Mouse (Mus musculus) midbrain, embryonic 16.5 days (tissue): ENCODE data around the gene Selenok. TPM values are rescaled to one million over a fixed set of nuclear protein-coding genes. Genes with fewer than 3 reads are reported as not detected.

ENCODE experiments used
- ATAC-seq: fragments of 200-750 bp; cut with Nextera tagmentation; 2 replicates; pipeline ENCODE4 v1.8.0; 2017; ENCODE audit warnings: moderate TSS enrichment
- H3K27ac ChIP-seq: fragments of 300-500 bp; sonication (generic); 2 replicates; pipeline ENCODE4 v1.5.1; 2014; ENCODE audit warnings: mild to moderate bottlenecking, low read length, mixed read lengths
- H3K27me3 ChIP-seq: fragments of 300-500 bp; sonication (generic); 2 replicates; pipeline ENCODE4 v1.6.1; 2014; ENCODE audit warnings: low read depth, low read length, mixed read lengths; ENCODE audit not compliant: control insufficient read depth, insufficient read depth
- H3K36me3 ChIP-seq: fragments of 300-500 bp; sonication (generic); 2 replicates; pipeline ENCODE4 v1.6.1; 2014; ENCODE audit warnings: mild to moderate bottlenecking, low read length, moderate library complexity, mixed read lengths; ENCODE audit not compliant: control insufficient read depth, insufficient read depth
- H3K4me1 ChIP-seq: fragments of 300-500 bp; sonication (generic); 2 replicates; pipeline ENCODE4 v1.6.1; 2014; ENCODE audit warnings: mild to moderate bottlenecking, low read length, mixed read lengths; ENCODE audit not compliant: control insufficient read depth, insufficient read depth
- H3K4me2 ChIP-seq: fragments of 300-500 bp; sonication (generic); 2 replicates; pipeline ENCODE4 v1.6.1; 2014; ENCODE audit warnings: mild to moderate bottlenecking, low read length, mixed read lengths
- H3K4me3 ChIP-seq: fragments of 300-500 bp; sonication (generic); 2 replicates; pipeline ENCODE4 v1.5.1; 2014; ENCODE audit warnings: low read depth, mild to moderate bottlenecking, low read length, moderate library complexity, mixed read lengths
- H3K9ac ChIP-seq: fragments of 300-500 bp; sonication (generic); 2 replicates; pipeline ENCODE4 v1.6.1; 2014; ENCODE audit warnings: low read depth, low read length, mixed read lengths
- H3K9me3 ChIP-seq: fragments of 300-500 bp; sonication (generic); replicated peaks from 2 replicates; pipeline ENCODE4 v1.6.1; 2014; ENCODE audit warnings: mild to moderate bottlenecking, low read length, mixed read lengths; ENCODE audit not compliant: control insufficient read depth, poor library complexity, severe bottlenecking
- WGBS: fragments of 180-500 bp; shearing (Covaris S2); extraction: QIAGEN DNeasy Blood & Tissue Kit; methylation state at CpG from one replicate; pipeline ENCODE4 v1.1.7; 2014; 5-methylcytosine and 5-hydroxymethylcytosine counted together
- microRNA-seq: library from miRNA; unstranded; fragments of <30 nt; microRNA quantifications from one replicate; pipeline ENCODE4, GENCODE M21; 2017
- polyA plus RNA-seq: library from polyadenylated mRNA; unstranded; fragments of >200 nt; fragmentation: Nextera tagmentation; extraction: Ambion mirVana; gene quantifications from 2 replicates; pipeline ENCODE4 v1.2.1, GENCODE M21; 2015

Gene Selenok
- polyA plus RNA-seq, 1 experiment from 2014 or later: 410 TPM

- Histone ChIP-seq H3K4me1 (no peaks in the 10 kb centered on the region), H3K9ac (no peak overlapping the region), H3K9me3 (no peaks in the 10 kb centered on the region), H3K4me3 (no peak overlapping the region), H3K36me3 (no peaks in the 10 kb centered on the region), H3K4me2 (no peak overlapping the region), H3K27me3 (no peaks in the 10 kb centered on the region), H3K27ac (no peak overlapping the region)
- whole genome bisulfite sequencing: 95% methylated on average over 6 of the region's 6 CpGs
- ATAC-seq: no peak
Observed at GRCm38 (mm10) chr14:30018846-30019245, 50.7 kb downstream of the Selenok start.

- WGBS: 96% methylated on average over 8 of the region's 8 CpGs
- Histone ChIP-seq H3K9ac (no peak overlapping the region), H3K4me2 (no peak overlapping the region), H3K27ac (no peak overlapping the region), H3K36me3 (no peaks in the 10 kb centered on the region), H3K4me3 (no peak overlapping the region), H3K4me1 (no peaks in the 10 kb centered on the region), H3K9me3 (no peaks in the 10 kb centered on the region), H3K27me3 (no peaks in the 10 kb centered on the region)
- ATAC-seq: no peak
Observed at GRCm38 (mm10) chr14:30019375-30019774, 51.3 kb downstream of the Selenok start.

GRCm38 (mm10) chr14:30019792-30020575, 51.9 kb downstream of the Selenok start:
- Histone ChIP-seq H3K9me3 (no peaks in the 10 kb centered on the region), H3K36me3 (no peaks in the 10 kb centered on the region), H3K4me2 (no peak overlapping the region), H3K27me3 (no peaks in the 10 kb centered on the region), H3K27ac (no peak overlapping the region), H3K4me3 (no peak overlapping the region), H3K4me1 (no peaks in the 10 kb centered on the region), H3K9ac (no peak overlapping the region)
- 41% methylated on average over 9 of the region's 9 CpGs for WGBS
- ATAC-seq: no peak

- Histone ChIP-seq H3K4me3 (no peak overlapping the region), H3K9me3 (no peaks in the 10 kb centered on the region), H3K9ac (no peak overlapping the region), H3K27me3 (no peaks in the 10 kb centered on the region), H3K27ac (no peak overlapping the region), H3K4me1 (no peaks in the 10 kb centered on the region), H3K4me2 (no peak overlapping the region), H3K36me3 (no peaks in the 10 kb centered on the region)
- ATAC-seq: no peak
- 90% methylated on average over 6 of the region's 6 CpGs for WGBS
Observed at GRCm38 (mm10) chr14:30022471-30022870, 54.4 kb downstream of the Selenok start.

GRCm38 (mm10) chr14:30024387-30024786, 56.3 kb downstream of the Selenok start:
- H3K9ac ChIP-seq: no peak overlapping the region
- H3K36me3 ChIP-seq: no peaks in the 10 kb centered on the region
- H3K9me3 ChIP-seq: no peaks in the 10 kb centered on the region
- 68% methylated on average over 7 of the region's 7 CpGs for WGBS
- no peak overlapping the region for H3K4me3 ChIP-seq
- no peaks in the 10 kb centered on the region for H3K4me1 ChIP-seq
- no peak overlapping the region for H3K4me2 ChIP-seq
- no peak overlapping the region for H3K27ac ChIP-seq
- no peak for ATAC-seq
- H3K27me3 ChIP-seq: no peaks in the 10 kb centered on the region

Small RNAs within 50 kb of the gene (microRNA-seq; reads per million reads assigned to microRNA genes)
- not detected for gene Mir6947

Other genes starting within 250 kb of the Selenok start
- gene Cacna2d3, start 246.4 kb upstream of the Selenok start, polyA plus RNA-seq: 31.0 and 36.4 TPM in 2 replicates
- 74.0 and 80.7 TPM in 2 replicates for gene Actr8, start 10.0 kb downstream of the Selenok start, polyA plus RNA-seq
- 1.8 and 2.4 TPM in 2 replicates for gene Il17rb, start 40.6 kb downstream of the Selenok start, polyA plus RNA-seq
- gene Chdh, start 40.7 kb downstream of the Selenok start, polyA plus RNA-seq: 0.37 and 1.0 TPM in 2 replicates